Mouse (Mus musculus) stomach, embryonic 16.5 days (tissue): ENCODE measurements around the gene 4930402H24Rik. TPM values are rescaled to one million over a fixed set of nuclear protein-coding genes. Genes with fewer than 3 reads are reported as not detected.
A peak's percentile ranks its signal among the peaks of the same experiment; 100 is the strongest.

Experiments used
- ATAC-seq: fragments of 200-750 bp; cut with Nextera tagmentation; 2 replicates; pipeline ENCODE4 v1.8.0; 2017; ENCODE audit warnings: moderate number of reproducible peaks, moderate TSS enrichment; ENCODE audit not compliant: insufficient read depth, low FRiP score
- H3K27ac ChIP-seq: fragments of 300-500 bp; sonication (generic); 2 replicates; pipeline ENCODE4 v1.5.1; 2014; ENCODE audit warnings: low read length
- H3K27me3 ChIP-seq: fragments of 300-500 bp; sonication (generic); 2 replicates; pipeline ENCODE4 v1.6.1; 2014; ENCODE audit warnings: low read length, control low read depth, mixed read lengths; ENCODE audit not compliant: control insufficient read depth, insufficient read depth
- H3K36me3 ChIP-seq: fragments of 300-500 bp; sonication (generic); 2 replicates; pipeline ENCODE4 v1.6.1; 2014; ENCODE audit warnings: low read length; ENCODE audit not compliant: control insufficient read depth, insufficient read depth
- H3K4me1 ChIP-seq: fragments of 300-500 bp; sonication (generic); 2 replicates; pipeline ENCODE4 v1.6.1; 2014; ENCODE audit warnings: low read length, control low read depth, mixed read lengths; ENCODE audit not compliant: control insufficient read depth, insufficient read depth
- H3K4me2 ChIP-seq: fragments of 300-500 bp; sonication (generic); 2 replicates; pipeline ENCODE4 v1.6.1; 2014; ENCODE audit warnings: low read depth, low read length, mixed read lengths
- H3K4me3 ChIP-seq: fragments of 300-500 bp; sonication (generic); replicated peaks from 2 replicates; pipeline ENCODE4 v1.5.1; 2014; ENCODE audit warnings: mild to moderate bottlenecking, low read length
- H3K9ac ChIP-seq: fragments of 300-500 bp; sonication (generic); 2 replicates; pipeline ENCODE4 v1.6.1; 2014; ENCODE audit warnings: low read length
- H3K9me3 ChIP-seq: fragments of 300-500 bp; sonication (generic); replicated peaks from 2 replicates; pipeline ENCODE4 v1.6.1; 2016; ENCODE audit warnings: low read length, control low read depth; ENCODE audit not compliant: control insufficient read depth
- WGBS: fragments of 180-500 bp; shearing (Covaris S2); extraction: QIAGEN DNeasy Blood & Tissue Kit; methylation state at CpG from one replicate; pipeline ENCODE4 v1.1.7; 2014; 5-methylcytosine and 5-hydroxymethylcytosine counted together
- polyA plus RNA-seq: library from polyadenylated mRNA; unstranded; fragments of >200 nt; fragmentation: Nextera tagmentation; extraction: Ambion mirVana; gene quantifications from 2 replicates; pipeline ENCODE4 v1.2.1, GENCODE M21; 2015

The 4930402H24Rik gene
- polyA plus RNA-seq, 1 experiment from 2014 or later: 33.2 TPM

DNA sequence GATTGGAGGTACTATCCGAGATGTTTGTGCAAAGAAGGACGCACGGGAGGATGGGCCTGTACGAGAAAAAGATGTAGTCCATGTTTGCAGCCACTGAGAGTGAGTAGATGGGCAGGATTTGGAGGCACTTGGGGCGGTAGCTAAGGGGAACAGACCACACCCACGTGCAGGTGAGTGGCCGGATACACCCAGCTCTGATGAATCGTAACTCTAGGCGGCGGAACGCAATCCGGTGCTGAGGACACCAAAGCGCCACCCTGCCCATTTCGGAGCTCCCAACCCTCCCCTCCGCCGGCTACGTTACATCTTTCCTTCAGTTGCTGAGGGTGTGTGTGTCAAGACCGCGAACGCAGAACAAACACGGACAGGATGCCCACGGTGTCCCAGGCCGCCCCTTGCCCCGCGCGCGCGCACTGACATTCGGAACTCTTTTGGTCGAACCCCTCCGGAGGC, 209.5 kb downstream of the 4930402H24Rik start:
- H3K4me3 ChIP-seq: peak overlapping the region; percentile 64
- peak overlapping the region; percentile 70 for H3K9ac ChIP-seq
- H3K36me3 ChIP-seq: no peaks in the 10 kb centered on the region
- WGBS: 1% methylated on average over 31 of the region's 31 CpGs
- H3K9me3 ChIP-seq: no peaks in the 10 kb centered on the region
- peaks cover 20% of the 10 kb centered on the region for H3K27me3 ChIP-seq
- peak overlapping the region; percentile 100 for H3K4me2 ChIP-seq
- H3K4me1 ChIP-seq: peaks cover 7% of the 10 kb centered on the region; the same call in 1 of the 2 replicates
- peak; percentile 46; the same call in 1 of the 2 replicates for ATAC-seq
- no peak overlapping the region for H3K27ac ChIP-seq

- H3K9me3 ChIP-seq: no peaks in the 10 kb centered on the region
- no peak for ATAC-seq
- 42% methylated on average over 3 of the region's 3 CpGs for WGBS
- no peak overlapping the region for H3K27ac ChIP-seq
- H3K27me3 ChIP-seq: peaks cover 20% of the 10 kb centered on the region
- peaks cover 7% of the 10 kb centered on the region; the same call in 1 of the 2 replicates for H3K4me1 ChIP-seq
- no peaks in the 10 kb centered on the region for H3K36me3 ChIP-seq
- H3K9ac ChIP-seq: no peak overlapping the region
- H3K4me2 ChIP-seq: no peak overlapping the region
- no peak overlapping the region for H3K4me3 ChIP-seq
These were observed 212.6 kb downstream of the 4930402H24Rik start for GRCm38 (mm10) chr2:130693563-130693962.

GRCm38 (mm10) chr2:130689011-130689410, 217.2 kb downstream of the 4930402H24Rik start:
- no peaks in the 10 kb centered on the region for H3K4me1 ChIP-seq
- WGBS: 72% methylated on average over 2 of the region's 2 CpGs
- H3K27ac ChIP-seq: no peak overlapping the region
- H3K9me3 ChIP-seq: no peaks in the 10 kb centered on the region
- no peak overlapping the region for H3K4me3 ChIP-seq
- no peak overlapping the region for H3K4me2 ChIP-seq
- H3K36me3 ChIP-seq: no peaks in the 10 kb centered on the region
- no peak for ATAC-seq
- H3K27me3 ChIP-seq: no peaks in the 10 kb centered on the region
- H3K9ac ChIP-seq: no peak overlapping the region

GRCm38 (mm10) chr2:130685426-130685825, 220.8 kb downstream of the 4930402H24Rik start:
- H3K4me2 ChIP-seq: no peak overlapping the region
- ATAC-seq: no peak
- H3K4me1 ChIP-seq: no peaks in the 10 kb centered on the region
- no peaks in the 10 kb centered on the region for H3K27me3 ChIP-seq
- 0 out of 2 replicates have a peak, but pooled peaks cover 3% of the 10 kb centered on the region for H3K36me3 ChIP-seq
- H3K9ac ChIP-seq: no peak overlapping the region
- 83% methylated on average over 9 of the region's 9 CpGs for WGBS
- no peak overlapping the region for H3K27ac ChIP-seq
- no peaks in the 10 kb centered on the region for H3K9me3 ChIP-seq
- no peak overlapping the region for H3K4me3 ChIP-seq

DNA sequence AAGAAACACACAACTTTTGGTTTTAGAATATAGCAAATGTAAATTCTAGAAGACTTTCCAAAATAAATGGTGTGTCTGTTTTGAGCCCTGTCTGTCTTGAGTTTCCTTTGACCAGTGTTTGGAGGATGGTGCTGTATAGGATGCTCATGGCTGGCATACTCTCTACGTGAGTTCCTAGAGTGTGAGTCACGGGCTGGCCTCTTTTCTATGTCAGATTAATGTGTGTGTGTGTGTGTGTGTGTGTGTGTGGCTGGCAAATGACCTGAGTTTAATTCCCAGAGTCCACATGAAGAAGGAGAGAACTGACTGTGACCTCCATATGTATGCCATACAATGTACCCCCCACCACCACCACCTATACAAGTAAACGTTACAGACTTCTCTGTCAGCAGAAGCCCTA, 224.7 kb downstream of the 4930402H24Rik start:
- Histone ChIP-seq H3K9ac (no peak overlapping the region), H3K4me1 (no peaks in the 10 kb centered on the region), H3K27me3 (no peaks in the 10 kb centered on the region), H3K9me3 (no peaks in the 10 kb centered on the region), H3K4me2 (no peak overlapping the region), H3K4me3 (no peak overlapping the region), H3K27ac (no peak overlapping the region), H3K36me3 (peaks cover 12% of the 10 kb centered on the region)
- 84% methylated on average over 3 of the region's 3 CpGs for WGBS
- ATAC-seq: no peak

- Histone ChIP-seq H3K36me3 (peaks cover 17% of the 10 kb centered on the region), H3K4me2 (no peak overlapping the region), H3K9ac (no peak overlapping the region), H3K27ac (no peak overlapping the region), H3K4me1 (no peaks in the 10 kb centered on the region), H3K4me3 (no peak overlapping the region), H3K27me3 (no peaks in the 10 kb centered on the region), H3K9me3 (no peaks in the 10 kb centered on the region)
- WGBS: 91% methylated on average over 6 of the region's 6 CpGs
- ATAC-seq: no peak
These were observed 226.3 kb downstream of the 4930402H24Rik start for GRCm38 (mm10) chr2:130679899-130680298.

- WGBS: 91% methylated on average over 12 of the region's 12 CpGs
- no peak for ATAC-seq
- no peak overlapping the region for H3K4me2 ChIP-seq
- H3K9me3 ChIP-seq: no peaks in the 10 kb centered on the region
- no peak overlapping the region for H3K27ac ChIP-seq
- peaks cover 17% of the 10 kb centered on the region for H3K36me3 ChIP-seq
- H3K9ac ChIP-seq: no peak overlapping the region
- no peaks in the 10 kb centered on the region for H3K4me1 ChIP-seq
- H3K4me3 ChIP-seq: no peak overlapping the region
- H3K27me3 ChIP-seq: no peaks in the 10 kb centered on the region
These were observed 227.1 kb downstream of the 4930402H24Rik start for GRCm38 (mm10) chr2:130679154-130679553.

DNA sequence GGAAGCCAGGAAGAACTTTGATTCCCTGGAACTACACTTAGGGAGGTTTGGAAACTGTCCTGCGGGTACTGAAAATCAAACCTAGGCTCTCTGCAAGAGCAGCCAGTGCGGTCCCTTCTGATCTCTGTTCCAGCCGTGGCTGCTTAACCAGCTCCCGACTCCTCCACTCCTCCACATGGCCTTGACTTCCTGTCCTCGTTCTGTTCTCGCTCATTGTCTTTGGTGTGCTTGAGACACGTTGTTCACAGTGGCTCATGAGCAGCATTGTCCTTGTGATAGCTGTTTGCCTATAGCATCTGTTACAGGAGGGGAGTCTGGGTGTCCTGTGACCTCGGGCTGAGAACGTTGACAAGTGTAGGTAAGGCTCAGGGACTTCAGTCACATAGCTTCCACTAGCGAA, 229.0 kb downstream of the 4930402H24Rik start:
- ATAC-seq: no peak
- no peak overlapping the region for H3K27ac ChIP-seq
- H3K4me3 ChIP-seq: no peak overlapping the region
- peaks cover 21% of the 10 kb centered on the region for H3K36me3 ChIP-seq
- H3K9me3 ChIP-seq: no peaks in the 10 kb centered on the region
- H3K27me3 ChIP-seq: no peaks in the 10 kb centered on the region
- no peak overlapping the region for H3K4me2 ChIP-seq
- no peak overlapping the region for H3K9ac ChIP-seq
- WGBS: 83% methylated on average over 10 of the region's 10 CpGs
- H3K4me1 ChIP-seq: no peaks in the 10 kb centered on the region

DNA sequence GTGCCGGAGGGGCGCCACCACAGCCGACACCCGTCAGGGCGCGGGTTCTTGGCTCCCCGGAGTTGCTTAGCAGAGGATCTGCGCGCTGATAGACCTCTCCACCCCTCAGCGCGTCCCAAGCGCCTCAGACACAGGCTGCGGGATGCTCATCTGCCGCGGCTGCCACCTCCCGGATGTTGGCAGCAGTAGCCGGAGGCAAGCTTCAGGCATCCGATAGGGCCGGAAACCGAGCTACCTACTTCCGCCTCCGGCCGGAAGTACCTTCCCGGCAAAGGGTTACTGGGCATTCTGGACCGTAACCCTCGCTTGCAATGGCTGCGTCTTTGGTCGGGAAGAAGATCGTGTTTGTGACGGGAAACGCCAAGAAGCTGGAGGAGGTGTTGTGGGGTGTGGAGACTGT, 238.6 kb downstream of the 4930402H24Rik start, which contains the start of gene Itpa:
Gene Itpa, plus strand, starts transcription at position 52 of the 400 bp plus-strand sequence.
- Histone ChIP-seq H3K9me3 (no peaks in the 10 kb centered on the region), H3K4me2 (peak within 1 kb of the TSS; percentile 86), H3K4me1 (peaks cover 20% of the 10 kb centered on the region), H3K27me3 (no peaks in the 10 kb centered on the region), H3K9ac (peak within 1 kb of the TSS; percentile 83), H3K27ac (peak within 1 kb of the TSS; percentile 81), H3K36me3 (no peaks in the 10 kb centered on the region), H3K4me3 (peak within 1 kb of the TSS; percentile 72)
- under 1% methylated on average over 31 of the region's 31 CpGs for WGBS
- peak; percentile 52 for ATAC-seq
